Mouse (Mus musculus): Measurements from ENCODE around the gene Zfhx3.

Zfhx3 gene

GRCm38 (mm10) chr8:108915876-108916275 is 973.4 kb downstream of the Zfhx3 start:
- DNase-seq (ENCODE audit: low read depth, low spot score), result no peak

GRCm38 (mm10) chr8:108920151-108920550 is 977.7 kb downstream of the Zfhx3 start:
- no peak for DNase-seq (ENCODE audit: low read depth, low spot score)

GRCm38 (mm10) chr8:108923161-108923560 is 980.7 kb downstream of the Zfhx3 start:
- no peak for DNase-seq (ENCODE audit: low read depth, low spot score)

DNA sequence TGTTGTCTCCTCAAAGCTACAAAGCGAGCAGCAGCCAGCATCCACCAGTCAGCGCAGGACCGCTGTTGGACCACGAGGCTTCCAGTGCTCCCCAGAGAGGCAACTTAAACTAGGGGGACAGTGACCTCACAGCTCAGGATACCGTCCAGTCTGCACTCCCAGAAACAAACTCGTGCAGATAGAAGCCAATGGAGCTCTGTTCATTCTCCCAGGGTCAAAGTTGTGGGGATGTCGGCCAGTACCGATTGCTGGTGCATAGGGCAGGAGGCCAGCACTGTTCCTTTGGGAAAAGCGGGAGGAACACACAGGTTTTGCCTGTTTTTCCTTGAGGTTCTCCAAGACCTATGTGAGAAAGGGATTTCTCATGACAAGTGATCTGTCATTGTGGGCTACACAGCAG is 982.1 kb downstream of the Zfhx3 start:
- DNase-seq (ENCODE audit: low read depth, low spot score), result no peak

DNA sequence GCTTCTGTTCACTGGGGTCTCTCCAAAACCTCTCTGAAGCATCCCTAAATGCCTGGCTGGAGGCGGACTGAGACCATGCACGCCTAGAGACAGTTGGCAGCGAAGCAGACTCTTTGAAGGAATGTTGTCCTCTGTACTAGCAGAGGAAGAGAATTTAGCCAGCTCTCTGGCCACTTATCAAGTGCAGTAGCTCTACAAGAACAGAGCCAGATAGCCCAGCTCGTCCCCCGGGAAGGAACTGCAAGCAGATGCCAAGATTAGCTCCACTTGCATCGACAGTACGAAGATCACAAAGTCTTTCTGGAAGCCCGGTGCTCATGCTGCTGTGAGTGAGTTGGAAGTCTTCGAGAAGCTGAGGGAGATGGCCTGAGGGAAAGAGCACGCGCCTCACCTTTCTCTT is 983.7 kb downstream of the Zfhx3 start:
- DNase-seq (ENCODE audit: low read depth, low spot score), result no peak

DNA sequence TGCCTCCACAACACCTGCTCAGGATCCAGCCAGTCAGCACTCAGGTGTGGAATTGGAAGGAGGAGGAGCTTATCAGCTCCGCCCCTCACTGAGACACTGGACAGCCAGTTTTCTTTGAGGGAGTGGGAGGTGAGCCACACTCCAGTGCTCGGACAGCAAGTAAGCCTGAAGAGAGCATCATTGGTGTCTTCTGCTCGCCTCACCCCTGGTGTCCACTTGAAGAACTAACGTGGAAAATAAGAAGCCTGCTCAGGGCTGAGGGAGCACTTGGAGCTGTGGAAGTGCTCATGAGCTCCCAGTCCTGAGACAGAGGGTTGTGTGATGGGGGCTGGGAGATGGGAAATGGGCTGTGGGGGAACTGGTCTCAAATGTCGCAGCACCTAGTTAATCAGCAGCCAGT is 988.2 kb downstream of the Zfhx3 start:
- peak; percentile 31 for DNase-seq (ENCODE audit: low read depth, low spot score)

DNA sequence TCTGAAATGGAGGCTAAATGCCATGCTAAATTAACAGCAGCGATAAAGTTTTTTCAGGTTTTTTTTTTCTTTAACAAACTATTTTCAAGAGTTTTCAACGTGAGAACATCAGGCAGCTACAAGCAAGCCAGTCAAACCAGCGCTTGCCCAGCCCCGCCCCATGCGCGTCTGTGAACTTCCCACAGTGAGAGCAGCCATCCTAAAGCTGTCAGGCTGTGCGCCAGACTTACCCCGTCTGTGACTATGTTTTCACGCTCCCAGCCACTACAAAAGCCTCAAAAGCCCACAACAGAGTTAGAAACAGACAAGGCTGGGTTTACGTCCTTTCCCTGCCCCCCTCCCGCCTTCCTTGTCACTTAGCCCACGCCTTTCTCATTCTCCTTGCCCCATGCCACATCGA is 989.4 kb downstream of the Zfhx3 start:
- no peak for DNase-seq (ENCODE audit: low read depth, low spot score)

GRCm38 (mm10) chr8:108932729-108933128 is 990.3 kb downstream of the Zfhx3 start:
- DNase-seq (ENCODE audit: low read depth, low spot score), result no peak

DNA sequence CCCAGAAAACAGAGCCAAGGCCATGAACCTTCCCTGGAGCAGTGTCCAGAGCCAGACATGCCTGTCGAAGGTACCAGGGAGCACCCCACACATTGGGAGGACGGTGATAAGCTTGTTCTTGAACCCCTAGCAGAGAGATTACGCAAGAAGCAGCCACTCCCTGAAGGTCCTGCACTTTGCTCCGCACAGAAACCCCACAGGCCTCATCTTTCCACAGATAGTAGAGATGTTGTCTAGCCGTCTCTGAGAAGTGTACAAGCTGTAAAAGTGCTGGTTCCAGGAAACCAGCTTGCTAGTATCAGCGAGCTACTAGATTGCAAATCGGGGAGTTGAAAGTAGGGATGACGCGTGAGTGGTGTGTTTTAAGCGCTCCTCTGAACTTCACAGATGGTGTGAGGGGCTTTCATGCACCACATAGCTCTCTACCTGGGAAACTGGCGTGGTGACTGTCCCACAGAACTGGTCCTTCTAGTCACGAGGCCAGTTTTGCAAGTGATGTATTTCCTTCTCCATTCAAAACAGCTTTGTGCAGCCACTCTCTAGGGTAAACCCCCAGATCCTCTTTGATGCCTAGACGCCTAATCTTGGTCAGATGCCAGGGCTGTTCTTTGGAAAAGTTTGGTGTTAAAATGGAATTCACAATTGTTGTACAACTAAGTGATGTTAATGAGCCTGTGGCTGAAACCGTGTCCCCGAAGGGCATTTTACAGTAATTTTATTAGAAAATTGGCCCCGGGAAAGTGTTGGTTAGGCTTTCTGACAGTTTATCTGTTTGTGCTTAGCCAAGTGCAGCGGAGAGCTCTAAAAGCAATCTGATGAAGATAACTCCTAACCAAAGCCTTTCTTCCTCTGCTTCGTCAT is 993.6 kb downstream of the Zfhx3 start:
- DNase-seq (ENCODE audit: low read depth, low spot score), result no peak

DNA sequence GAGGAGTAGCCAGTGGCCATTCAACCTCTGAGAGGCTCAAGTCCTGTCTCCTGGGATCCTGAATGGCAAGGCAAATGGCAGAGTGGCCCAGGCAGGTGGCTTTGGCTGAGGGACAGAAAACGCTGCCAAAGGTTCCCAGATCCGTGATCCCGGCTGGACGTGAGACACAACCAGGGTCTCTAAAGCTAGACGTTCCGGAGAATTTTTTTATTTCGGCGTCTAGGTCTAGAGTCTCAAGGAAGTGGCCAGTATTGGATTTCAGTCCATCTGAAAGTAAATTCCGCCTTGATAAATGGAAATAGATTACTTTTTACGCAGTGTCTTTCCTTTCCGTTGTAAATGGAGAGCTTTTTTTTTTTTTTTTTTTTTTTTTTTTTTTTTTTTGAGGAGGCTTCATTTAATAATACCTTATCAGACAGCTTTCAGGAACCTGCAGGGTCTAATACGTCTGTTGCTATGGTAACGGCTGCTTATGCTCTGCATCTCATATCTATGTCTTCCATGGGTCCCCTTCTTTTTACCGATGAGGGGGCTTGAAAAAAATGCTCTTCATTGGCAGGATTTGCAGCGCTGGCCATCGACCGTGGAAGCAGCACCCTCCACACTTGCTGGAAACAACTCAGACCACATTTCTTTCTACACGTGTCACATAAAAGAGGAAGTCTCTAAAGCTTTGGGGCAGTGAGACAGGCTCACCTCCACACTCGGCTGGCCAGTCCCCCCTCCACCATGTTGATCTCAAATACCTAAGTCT is 994.4 kb downstream of the Zfhx3 start:
- no peak for DNase-seq (ENCODE audit: low read depth, low spot score)

DNA sequence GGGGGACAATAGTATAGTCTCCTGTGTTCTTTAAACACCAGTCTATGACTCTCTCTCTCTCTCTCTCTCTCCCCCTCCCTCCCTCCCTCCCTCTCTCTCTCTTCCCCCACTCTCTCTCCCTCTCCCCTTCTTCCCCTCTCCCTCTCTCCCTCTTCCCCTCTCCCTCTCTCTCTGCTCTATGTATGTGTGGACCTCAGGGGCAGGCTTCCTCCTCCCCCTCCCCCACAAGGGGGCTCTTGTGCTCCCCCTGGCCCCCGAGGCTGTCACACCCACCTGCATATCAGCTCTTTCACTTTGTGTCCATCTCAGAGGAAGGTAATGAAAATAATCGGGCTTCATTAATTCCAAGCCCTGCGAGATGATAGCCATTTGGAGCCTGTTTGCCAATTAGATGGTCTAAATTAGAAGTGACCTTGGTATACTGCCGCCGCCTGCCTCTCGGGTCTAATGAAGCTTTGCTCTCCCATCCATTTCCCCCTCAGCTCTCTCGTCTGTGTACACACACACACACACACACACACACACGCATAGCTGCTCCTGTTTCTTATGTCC is 995.5 kb downstream of the Zfhx3 start:
- no peak for DNase-seq (ENCODE audit: low read depth, low spot score)

GRCm38 (mm10) chr8:108942686-108943085 is 1000.2 kb downstream of the Zfhx3 start:
- DNase-seq (ENCODE audit: low read depth, low spot score), result no peak

DNA sequence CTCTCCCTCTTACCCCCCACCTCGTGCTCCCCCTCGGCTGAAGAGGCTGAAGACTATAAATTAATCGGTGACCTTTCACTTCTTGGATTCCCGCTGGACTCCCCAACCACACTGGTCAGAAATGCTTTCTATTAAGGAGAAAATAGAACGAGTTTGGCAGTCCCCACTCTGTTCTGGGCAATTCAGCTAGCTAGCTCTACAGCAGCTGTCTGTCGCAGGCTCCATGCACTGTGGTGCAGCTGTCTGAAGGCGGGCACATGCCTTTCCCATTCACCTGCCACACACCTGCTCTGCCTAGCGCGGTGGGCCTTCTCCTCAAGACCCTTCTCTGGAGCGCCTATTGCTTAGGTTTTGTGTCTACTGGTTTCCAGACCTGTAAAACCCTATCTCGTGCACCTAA is 1000.7 kb downstream of the Zfhx3 start:
- no peak for DNase-seq (ENCODE audit: low read depth, low spot score)

DNA sequence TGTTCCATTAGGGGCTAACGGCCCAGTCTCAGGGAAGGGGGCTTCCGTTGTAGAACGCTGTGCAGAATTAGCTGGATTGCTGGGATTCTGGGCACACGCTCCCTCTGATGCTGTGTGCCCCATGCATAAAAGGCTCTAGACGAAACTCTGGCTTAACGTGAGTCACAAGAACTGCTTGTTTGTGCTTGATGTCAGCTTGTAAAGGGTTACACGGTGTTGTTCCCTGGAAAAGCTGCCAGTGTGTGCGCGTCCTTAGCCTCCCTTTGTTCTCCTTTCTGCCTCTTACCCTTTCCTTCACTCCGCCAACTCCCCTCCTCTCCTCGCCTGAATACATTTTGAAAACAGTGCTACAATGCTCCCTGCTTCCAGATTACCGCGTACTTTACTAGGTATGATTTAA is 1001.9 kb downstream of the Zfhx3 start:
- DNase-seq (ENCODE audit: low read depth, low spot score), result no peak

- DNase-seq (ENCODE audit: low read depth, low spot score), result no peak
These were observed 1007.9 kb downstream of the Zfhx3 start for GRCm38 (mm10) chr8:108950311-108950710.

DNA sequence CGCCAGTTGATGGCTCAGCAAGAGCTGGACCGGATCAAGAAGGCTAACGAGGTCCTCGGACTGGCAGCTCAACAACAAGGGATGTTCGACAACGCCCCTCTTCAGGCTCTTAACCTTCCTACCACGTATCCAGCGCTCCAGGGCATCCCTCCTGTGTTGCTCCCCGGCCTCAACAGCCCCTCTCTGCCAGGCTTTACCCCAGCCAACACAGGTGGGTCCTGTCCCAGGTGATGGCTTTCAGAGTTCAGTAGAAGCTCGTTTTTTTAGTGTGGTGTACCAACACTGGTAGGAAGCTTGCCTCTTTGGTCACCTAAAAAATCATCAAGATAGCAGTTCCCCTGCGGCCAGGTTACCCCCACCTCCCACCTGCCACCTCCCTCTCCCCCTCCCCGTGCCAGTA is 1009.1 kb downstream of the Zfhx3 start:
- no peak for DNase-seq (ENCODE audit: low read depth, low spot score)

GRCm38 (mm10) chr8:108956416-108956815 is 1014.0 kb downstream of the Zfhx3 start:
- DNase-seq (ENCODE audit: low read depth, low spot score), result peak; percentile 71

DNA sequence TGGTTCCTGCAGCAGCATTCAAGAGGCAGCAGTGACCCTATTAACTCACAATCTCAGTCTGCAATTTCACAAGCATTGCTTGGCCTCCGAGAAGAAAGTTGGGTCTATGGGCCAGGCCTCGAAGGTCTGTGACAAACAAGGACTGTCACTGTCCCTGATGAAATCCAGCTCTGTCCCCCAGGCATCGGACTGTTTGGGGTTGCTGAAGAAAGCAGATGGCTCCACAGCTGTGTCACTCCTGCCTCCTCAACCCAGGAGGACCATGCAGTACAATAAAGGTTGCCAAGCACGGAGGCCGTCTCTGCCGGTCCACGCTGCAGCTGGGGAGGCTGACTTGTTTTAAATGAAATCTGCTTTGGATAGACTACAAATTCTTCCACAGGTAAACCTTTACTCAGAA is 1020.1 kb downstream of the Zfhx3 start:
- no peak for DNase-seq (ENCODE audit: low read depth, low spot score)

DNA sequence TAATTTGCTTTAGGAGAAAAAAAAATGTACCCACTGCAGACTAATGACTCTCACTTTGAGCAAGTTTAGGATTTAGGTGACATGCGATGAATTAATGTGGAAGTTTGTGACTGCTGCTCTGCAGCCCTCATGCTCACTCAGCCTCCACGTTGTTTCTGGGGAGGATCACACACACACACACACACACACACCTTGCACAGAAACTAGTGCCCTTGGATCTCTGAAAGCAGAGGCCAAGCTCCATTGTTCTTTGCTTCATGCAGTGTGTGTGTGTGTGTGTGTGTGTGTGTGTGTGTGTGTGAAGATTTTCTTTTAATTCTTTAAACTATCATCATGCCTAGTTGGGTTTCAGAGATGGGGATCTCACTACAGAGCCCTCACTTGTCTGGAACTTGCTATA is 1020.7 kb downstream of the Zfhx3 start:
- no peak for DNase-seq (ENCODE audit: low read depth, low spot score)

GRCm38 (mm10) chr8:108966041-108966440 is 1023.6 kb downstream of the Zfhx3 start:
- no peak for DNase-seq (ENCODE audit: low read depth, low spot score)

GRCm38 (mm10) chr8:108973639-108974325 is 1031.3 kb downstream of the Zfhx3 start:
- no peak for DNase-seq (ENCODE audit: low read depth, low spot score)

Data from ES-CJ7 (cell line).